Mouse (Mus musculus): ENCODE measurements around the gene Atp5j.

GRCm38 (mm10) chr16:84825009-84825408, 10.4 kb downstream of the Atp5j start:
- no peak for TF ChIP-seq CTCF (conservative IDR thresholded peaks at IDR 0.05; ENCODE audit: low read length)
- TF ChIP-seq NANOG (IDR thresholded peaks at IDR 0.05; ENCODE audit: borderline replicate concordance, low read length): no peak; the same call in 1 of the 2 replicates
